Mouse (Mus musculus) liver, embryonic 12.5 days (tissue): ENCODE results near the gene Primpol. TPM values are rescaled to one million over a fixed set of nuclear protein-coding genes. Genes with fewer than 3 reads are reported as not detected.

Experiments used
- ATAC-seq: fragments of 200-750 bp; cut with Nextera tagmentation; 2 replicates; pipeline ENCODE4 v1.8.0; 2017; ENCODE audit warnings: moderate number of reproducible peaks, mild to moderate bottlenecking, moderate library complexity
- H3K27ac ChIP-seq: fragments of 300-500 bp; sonication (generic); 2 replicates; pipeline ENCODE4 v1.5.1; 2016; ENCODE audit warnings: mild to moderate bottlenecking
- H3K27me3 ChIP-seq: fragments of 300-500 bp; sonication (generic); replicated peaks from 2 replicates; pipeline ENCODE4 v1.6.1; 2016; ENCODE audit warnings: mild to moderate bottlenecking, moderate library complexity
- H3K36me3 ChIP-seq: fragments of 300-500 bp; sonication (generic); 2 replicates; pipeline ENCODE4 v1.6.1; 2016; ENCODE audit warnings: mild to moderate bottlenecking, moderate library complexity
- H3K4me1 ChIP-seq: fragments of 300-500 bp; sonication (generic); 2 replicates; pipeline ENCODE4 v1.6.1; 2016
- H3K4me2 ChIP-seq: fragments of 300-500 bp; sonication (generic); 2 replicates; pipeline ENCODE4 v1.6.1; 2016; ENCODE audit warnings: mild to moderate bottlenecking, moderate library complexity
- H3K4me3 ChIP-seq: fragments of 300-500 bp; sonication (generic); 2 replicates; pipeline ENCODE4 v1.5.1; 2016; ENCODE audit warnings: mild to moderate bottlenecking, moderate library complexity
- H3K9ac ChIP-seq: fragments of 300-500 bp; sonication (generic); 2 replicates; pipeline ENCODE4 v1.6.1; 2016; ENCODE audit warnings: mild to moderate bottlenecking, moderate library complexity
- H3K9me3 ChIP-seq: fragments of 300-500 bp; sonication (generic); replicated peaks from 2 replicates; pipeline ENCODE4 v1.6.1; 2016; ENCODE audit warnings: mild to moderate bottlenecking, moderate library complexity
- WGBS: fragments of 180-500 bp; shearing (Covaris S2); methylation state at CpG from one replicate; pipeline ENCODE4 v1.1.7; 2016; ENCODE audit not compliant: insufficient replicate concordance; 5-methylcytosine and 5-hydroxymethylcytosine counted together
- polyA plus RNA-seq: library from polyadenylated mRNA; unstranded; fragments of >200 nt; fragmentation: Nextera tagmentation; extraction: Ambion mirVana; gene quantifications from 2 replicates; pipeline ENCODE4 v1.2.1, GENCODE M21; 2016

Gene Primpol
- polyA plus RNA-seq, 1 experiment from 2014 or later, result 13.1 TPM

GRCm38 (mm10) chr8:46551615-46552440 is 65.2 kb downstream of the Primpol start, which contains the start of gene Cenpu:
Gene Cenpu, plus strand, starts transcription at chr8:46552028.
- ATAC-seq, result peak; percentile 92
- no peaks in the 10 kb centered on the region for H3K27me3 ChIP-seq
- no peaks in the 10 kb centered on the region for H3K9me3 ChIP-seq
- H3K4me1 ChIP-seq, result peaks cover 50% of the 10 kb centered on the region
- peak within 1 kb of the TSS; percentile 74 for H3K9ac ChIP-seq
- under 1% methylated on average over 50 of the region's 50 CpGs for WGBS
- H3K4me3 ChIP-seq, result peak within 1 kb of the TSS; percentile 78
- H3K4me2 ChIP-seq, result peak within 1 kb of the TSS; percentile 75
- H3K36me3 ChIP-seq, result peaks cover 25% of the 10 kb centered on the region
- peak within 1 kb of the TSS; percentile 95 for H3K27ac ChIP-seq

- Histone ChIP-seq H3K4me3 (peak overlapping the region; percentile 78), H3K36me3 (peaks cover 17% of the 10 kb centered on the region), H3K27ac (peak overlapping the region; percentile 95)
Measured at GRCm38 (mm10) chr8:46551029-46551428, 66.0 kb downstream of the Primpol start.

GRCm38 (mm10) chr8:46550058-46550457 is 67.0 kb downstream of the Primpol start:
- ATAC-seq, result no peak
- no peak overlapping the region for H3K4me2 ChIP-seq
- no peaks in the 10 kb centered on the region for H3K9me3 ChIP-seq
- no peak overlapping the region for H3K9ac ChIP-seq
- peaks cover 63% of the 10 kb centered on the region for H3K4me1 ChIP-seq
- H3K27me3 ChIP-seq, result no peaks in the 10 kb centered on the region
- H3K36me3 ChIP-seq, result peaks cover 8% of the 10 kb centered on the region
- WGBS, result 83% methylated on average over 8 of the region's 8 CpGs
- no peak overlapping the region for H3K4me3 ChIP-seq
- peak overlapping the region; percentile 95 for H3K27ac ChIP-seq

More at GRCm38 (mm10) chr8:46551029-46551428, 66.0 kb downstream of the Primpol start:
- 0 out of 2 replicates have a peak, but pooled peaks have one; percentile 6 for ATAC-seq
- Histone ChIP-seq H3K9ac (peak overlapping the region; percentile 73), H3K4me1 (peaks cover 57% of the 10 kb centered on the region), H3K4me2 (peak overlapping the region; percentile 75), H3K27me3 (no peaks in the 10 kb centered on the region), H3K9me3 (no peaks in the 10 kb centered on the region)
- 35% methylated on average over 4 of the region's 4 CpGs for WGBS

- WGBS, result 11% methylated on average over 4 of the region's 4 CpGs
- ATAC-seq, result peak; percentile 24
- peak overlapping the region; percentile 99 for H3K27ac ChIP-seq
- peak overlapping the region; percentile 30 for H3K4me3 ChIP-seq
- peaks cover 54% of the 10 kb centered on the region for H3K4me1 ChIP-seq
- H3K9ac ChIP-seq, result peak overlapping the region; percentile 73
- H3K27me3 ChIP-seq, result no peaks in the 10 kb centered on the region
- H3K4me2 ChIP-seq, result peak overlapping the region; percentile 71
- no peaks in the 10 kb centered on the region for H3K36me3 ChIP-seq
- no peaks in the 10 kb centered on the region for H3K9me3 ChIP-seq
Measured at GRCm38 (mm10) chr8:46547245-46547644, 69.8 kb downstream of the Primpol start.

- ATAC-seq, result peak; percentile 86
- Histone ChIP-seq H3K27me3 (no peaks in the 10 kb centered on the region), H3K27ac (peak overlapping the region; percentile 99), H3K4me2 (peak overlapping the region; percentile 71), H3K9ac (peak overlapping the region; percentile 73), H3K4me3 (peak overlapping the region; percentile 30), H3K4me1 (peaks cover 54% of the 10 kb centered on the region), H3K9me3 (no peaks in the 10 kb centered on the region), H3K36me3 (no peaks in the 10 kb centered on the region)
- WGBS, result 41% methylated on average over 11 of the region's 11 CpGs
Measured at GRCm38 (mm10) chr8:46546431-46547176, 70.4 kb downstream of the Primpol start.

- H3K4me3 ChIP-seq, result no peak overlapping the region
- no peaks in the 10 kb centered on the region for H3K36me3 ChIP-seq
- peak overlapping the region; percentile 71; the same call in 1 of the 2 replicates for H3K4me2 ChIP-seq
- peaks cover 57% of the 10 kb centered on the region for H3K4me1 ChIP-seq
- ATAC-seq, result no peak
- no peaks in the 10 kb centered on the region for H3K9me3 ChIP-seq
- no peaks in the 10 kb centered on the region for H3K27me3 ChIP-seq
- peak overlapping the region; percentile 99 for H3K27ac ChIP-seq
- H3K9ac ChIP-seq, result peak overlapping the region; percentile 73; the same call in 1 of the 2 replicates
- WGBS, result 84% methylated on average over 5 of the region's 5 CpGs
Measured at GRCm38 (mm10) chr8:46545854-46546253, 71.2 kb downstream of the Primpol start.

- Histone ChIP-seq H3K9me3 (no peaks in the 10 kb centered on the region), H3K4me1 (peaks cover 66% of the 10 kb centered on the region), H3K4me2 (no peak overlapping the region), H3K9ac (no peak overlapping the region), H3K27me3 (no peaks in the 10 kb centered on the region), H3K36me3 (no peaks in the 10 kb centered on the region), H3K27ac (peak overlapping the region; percentile 23; the same call in 1 of the 2 replicates), H3K4me3 (no peak overlapping the region)
- no peak for ATAC-seq
- 59% methylated on average over 6 of the region's 6 CpGs for WGBS
Measured at GRCm38 (mm10) chr8:46543662-46544061, 73.3 kb downstream of the Primpol start.

- no peak overlapping the region for H3K4me3 ChIP-seq
- 74% methylated on average over 7 of the region's 7 CpGs for WGBS
- peak overlapping the region; percentile 23; the same call in 1 of the 2 replicates for H3K27ac ChIP-seq
- peaks cover 61% of the 10 kb centered on the region for H3K4me1 ChIP-seq
- no peak for ATAC-seq
- H3K9ac ChIP-seq, result no peak overlapping the region
- no peaks in the 10 kb centered on the region for H3K36me3 ChIP-seq
- no peaks in the 10 kb centered on the region for H3K27me3 ChIP-seq
- no peak overlapping the region for H3K4me2 ChIP-seq
- no peaks in the 10 kb centered on the region for H3K9me3 ChIP-seq
Measured at GRCm38 (mm10) chr8:46543191-46543590, 73.8 kb downstream of the Primpol start.

- no peaks in the 10 kb centered on the region for H3K9me3 ChIP-seq
- peak overlapping the region; percentile 60 for H3K4me2 ChIP-seq
- H3K9ac ChIP-seq, result peak overlapping the region; percentile 67
- 38% methylated on average over 5 of the region's 5 CpGs for WGBS
- H3K4me1 ChIP-seq, result peaks cover 39% of the 10 kb centered on the region
- H3K27me3 ChIP-seq, result no peaks in the 10 kb centered on the region
- peaks cover 25% of the 10 kb centered on the region for H3K36me3 ChIP-seq
- peak; percentile 98 for ATAC-seq
- H3K27ac ChIP-seq, result peak overlapping the region; percentile 85
- H3K4me3 ChIP-seq, result no peak overlapping the region
Measured at GRCm38 (mm10) chr8:46539701-46540100, 77.3 kb downstream of the Primpol start.

- ATAC-seq, result no peak
- Histone ChIP-seq H3K36me3 (peaks cover 79% of the 10 kb centered on the region), H3K4me1 (peaks cover 6% of the 10 kb centered on the region), H3K9me3 (no peaks in the 10 kb centered on the region), H3K27me3 (no peaks in the 10 kb centered on the region), H3K9ac (no peak overlapping the region), H3K4me2 (no peak overlapping the region), H3K4me3 (no peak overlapping the region), H3K27ac (no peak overlapping the region)
- WGBS, result 62% methylated on average over 7 of the region's 7 CpGs
Measured at GRCm38 (mm10) chr8:46533926-46534325, 83.1 kb downstream of the Primpol start.

- no peaks in the 10 kb centered on the region for H3K27me3 ChIP-seq
- ATAC-seq, result no peak
- H3K9me3 ChIP-seq, result no peaks in the 10 kb centered on the region
- no peak overlapping the region for H3K4me2 ChIP-seq
- H3K4me3 ChIP-seq, result no peak overlapping the region
- H3K9ac ChIP-seq, result no peak overlapping the region
- H3K27ac ChIP-seq, result no peak overlapping the region
- H3K4me1 ChIP-seq, result 0 out of 2 replicates have a peak, but pooled peaks cover 4% of the 10 kb centered on the region
- peaks cover 92% of the 10 kb centered on the region for H3K36me3 ChIP-seq
- WGBS, result 59% methylated on average over 4 of the region's 4 CpGs
Measured at GRCm38 (mm10) chr8:46530541-46530940, 86.5 kb downstream of the Primpol start.

- peaks cover 94% of the 10 kb centered on the region for H3K36me3 ChIP-seq
Measured at GRCm38 (mm10) chr8:46529508-46529907, 87.5 kb downstream of the Primpol start.

More at GRCm38 (mm10) chr8:46529508-46529907, 87.5 kb downstream of the Primpol start:
- ATAC-seq, result peak; percentile 65
- no peak overlapping the region for H3K27ac ChIP-seq
- H3K27me3 ChIP-seq, result no peaks in the 10 kb centered on the region
- 0 out of 2 replicates have a peak, but pooled peaks cover 4% of the 10 kb centered on the region for H3K4me1 ChIP-seq
- no peaks in the 10 kb centered on the region for H3K9me3 ChIP-seq
- H3K9ac ChIP-seq, result no peak overlapping the region
- H3K4me3 ChIP-seq, result no peak overlapping the region
- whole genome bisulfite sequencing, result 78% methylated on average over 4 of the region's 4 CpGs
- H3K4me2 ChIP-seq, result no peak overlapping the region
